Mouse (Mus musculus) embryo, embryonic 11.5 days (tissue): ENCODE measurements around the gene Mapkap1.
"Not testable (repeated sequence)": the region's sequence is repeated elsewhere in the genome, so short reads cannot be mapped to it uniquely, and the experiment has no call there.

Source experiments
- DNase-seq: peaks from one replicate; pipeline ENCODE4 v3.0.0-alpha.2; 2012; ENCODE audit warnings: low read depth, low spot score

Mapkap1 gene

GRCm38 (mm10) chr2:34431701-34432372 is 25.3 kb downstream of the Mapkap1 start:
- no peak for DNase-seq

GRCm38 (mm10) chr2:34432887-34433286 is 26.3 kb downstream of the Mapkap1 start:
- DNase-seq = not testable (repeated sequence)

GRCm38 (mm10) chr2:34436321-34436720 is 29.8 kb downstream of the Mapkap1 start:
- no peak for DNase-seq

GRCm38 (mm10) chr2:34448756-34449155 is 42.2 kb downstream of the Mapkap1 start:
- DNase-seq = no peak

- no peak for DNase-seq
Measured at GRCm38 (mm10) chr2:34462490-34462889, 55.9 kb downstream of the Mapkap1 start.

- DNase-seq = no peak
Measured at GRCm38 (mm10) chr2:34468559-34469141, 62.1 kb downstream of the Mapkap1 start.

GRCm38 (mm10) chr2:34469324-34469723 is 62.8 kb downstream of the Mapkap1 start:
- no peak for DNase-seq

GRCm38 (mm10) chr2:34473775-34474174 is 67.2 kb downstream of the Mapkap1 start:
- DNase-seq = no peak

GRCm38 (mm10) chr2:34481401-34481800 is 74.8 kb downstream of the Mapkap1 start:
- no peak for DNase-seq

GRCm38 (mm10) chr2:34482102-34482501 is 75.5 kb downstream of the Mapkap1 start:
- no peak for DNase-seq

GRCm38 (mm10) chr2:34482531-34482930 is 76.0 kb downstream of the Mapkap1 start:
- DNase-seq = no peak

- no peak for DNase-seq
Measured at GRCm38 (mm10) chr2:34487281-34487680, 80.7 kb downstream of the Mapkap1 start.

- no peak for DNase-seq
Measured at GRCm38 (mm10) chr2:34503975-34504730, 97.6 kb downstream of the Mapkap1 start.

GRCm38 (mm10) chr2:34506162-34506561 is 99.6 kb downstream of the Mapkap1 start:
- not testable (repeated sequence) for DNase-seq

GRCm38 (mm10) chr2:34509856-34510255 is 103.3 kb downstream of the Mapkap1 start:
- no peak for DNase-seq

- no peak for DNase-seq
Measured at GRCm38 (mm10) chr2:34515263-34515662, 108.7 kb downstream of the Mapkap1 start.

- DNase-seq = no peak
Measured at GRCm38 (mm10) chr2:34518083-34518482, 111.5 kb downstream of the Mapkap1 start.

- DNase-seq = no peak
Measured at GRCm38 (mm10) chr2:34518526-34518925, 112.0 kb downstream of the Mapkap1 start.

GRCm38 (mm10) chr2:34519525-34519924 is 113.0 kb downstream of the Mapkap1 start:
- DNase-seq = no peak

GRCm38 (mm10) chr2:34521384-34521783 is 114.8 kb downstream of the Mapkap1 start:
- DNase-seq = no peak

- no peak for DNase-seq
Measured at GRCm38 (mm10) chr2:34526527-34527371, 120.2 kb downstream of the Mapkap1 start.

- DNase-seq = no peak
Measured at GRCm38 (mm10) chr2:34528491-34528890, 121.9 kb downstream of the Mapkap1 start.
